Mouse (Mus musculus) cerebral cortex, adult 2 months (tissue): ENCODE measurements around the gene Pheta1.

Experiments
- WGBS: fragments of 180-500 bp; shearing (Covaris S2); methylation state at CpG from one replicate; pipeline ENCODE4 v1.1.7; 2018; 5-methylcytosine and 5-hydroxymethylcytosine counted together

The Pheta1 gene

GRCm38 (mm10) chr5:121889819-121890362 lies 41.1 kb downstream of the Pheta1 start:
- WGBS = 72% methylated on average over 9 of the region's 9 CpGs

GRCm38 (mm10) chr5:121890925-121891324 lies 42.1 kb downstream of the Pheta1 start:
- WGBS = 91% methylated on average over 7 of the region's 7 CpGs

- 51% methylated on average over 14 of the region's 14 CpGs for WGBS
Measured at GRCm38 (mm10) chr5:121892281-121892680, 43.5 kb downstream of the Pheta1 start.

- WGBS = 28% methylated on average over 3 of the region's 3 CpGs
Measured at GRCm38 (mm10) chr5:121893581-121893980, 44.8 kb downstream of the Pheta1 start.

GRCm38 (mm10) chr5:121894647-121895046 lies 45.9 kb downstream of the Pheta1 start:
- 43% methylated on average over 10 of the region's 10 CpGs for WGBS

GRCm38 (mm10) chr5:121895117-121895756 lies 46.5 kb downstream of the Pheta1 start:
- 34% methylated on average over 24 of the region's 24 CpGs for WGBS

- WGBS = 49% methylated on average over 23 of the region's 23 CpGs
Measured at GRCm38 (mm10) chr5:121902809-121903745, 54.3 kb downstream of the Pheta1 start.
